Mouse (Mus musculus) bone marrow, adult 2 months (tissue): ENCODE results near the gene Mfap2. TPM values are rescaled to one million over a fixed set of nuclear protein-coding genes. Genes with fewer than 3 reads are reported as not detected.
A peak's percentile ranks its signal among the peaks of the same experiment; 100 is the strongest.

ENCODE experiments used
- H3K27ac ChIP-seq: fragments of 200-500 bp; 2 replicates; pipeline ENCODE4 v1.5.1; 2012; ENCODE audit warnings: low read depth, mild to moderate bottlenecking, control low read depth, inconsistent platforms, low read length; ENCODE audit not compliant: control insufficient read depth, poor library complexity, insufficient read depth
- H3K4me1 ChIP-seq: fragments of 200-500 bp; 2 replicates; pipeline ENCODE4 v1.6.1; 2011; ENCODE audit warnings: low read length; ENCODE audit not compliant: control insufficient read depth, insufficient read depth
- H3K4me3 ChIP-seq: fragments of 200-500 bp; replicated peaks from 2 replicates; pipeline ENCODE3; 2011; ENCODE audit warnings: mild to moderate bottlenecking, low read depth, low read length, control low read depth; ENCODE audit not compliant: control insufficient read depth
- CTCF ChIP-seq: fragments of 200-500 bp; IDR thresholded peaks from 2 replicates; pipeline ENCODE4 v1.5.1; 2011; ENCODE audit warnings: low read length, control low read depth; ENCODE audit not compliant: control insufficient read depth, insufficient read depth
- POLR2A ChIP-seq: fragments of 200-500 bp; IDR thresholded peaks from 2 replicates; pipeline ENCODE4 v1.6.1; 2011; ENCODE audit warnings: low read depth, mild to moderate bottlenecking, control low read depth, low read length, borderline replicate concordance; ENCODE audit not compliant: control insufficient read depth
- whole genome bisulfite sequencing: fragments of 180-500 bp; shearing (Covaris S2); methylation state at CpG from one replicate; pipeline ENCODE4 v1.1.7; 2018; 5-methylcytosine and 5-hydroxymethylcytosine counted together
- polyA plus RNA-seq: library from polyadenylated mRNA; stranded (reverse); fragments of >200 nt; gene quantifications from 2 replicates; pipeline ENCODE4 v1.2.4, GENCODE M21; 2011; ENCODE audit warnings: low replicate concordance; ENCODE audit not compliant: missing spikeins, insufficient read depth, insufficient read length

The Mfap2 gene
- polyA plus RNA-seq, 1 experiment = 4.0 TPM

DNA sequence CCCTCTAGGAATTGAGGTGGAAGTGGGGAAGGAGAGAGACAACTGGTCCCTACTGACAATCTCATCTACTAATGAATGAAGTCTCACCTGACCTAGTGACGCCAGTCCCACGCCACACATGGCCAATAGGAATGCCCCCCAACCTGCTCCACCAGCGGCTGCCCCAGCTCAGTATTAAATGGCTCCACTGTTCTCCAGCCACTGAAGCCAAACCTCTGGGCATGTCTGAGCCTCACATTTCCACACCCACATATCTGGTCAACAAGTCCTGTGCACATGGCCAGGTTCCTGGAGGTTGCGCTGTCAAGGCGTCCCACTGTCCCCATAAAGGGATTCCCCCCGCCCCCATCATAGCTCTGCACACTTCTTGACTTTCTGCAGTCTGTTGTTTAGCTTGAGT is 25.7 kb upstream of the Mfap2 start:
- no peak for TF ChIP-seq POLR2A
- TF ChIP-seq CTCF = no peak
- Histone ChIP-seq H3K4me1 (peaks cover 6% of the 10 kb centered on the region), H3K27ac (no peak overlapping the region), H3K4me3 (no peak overlapping the region)
- WGBS = 79% methylated on average over 6 of the region's 6 CpGs

DNA sequence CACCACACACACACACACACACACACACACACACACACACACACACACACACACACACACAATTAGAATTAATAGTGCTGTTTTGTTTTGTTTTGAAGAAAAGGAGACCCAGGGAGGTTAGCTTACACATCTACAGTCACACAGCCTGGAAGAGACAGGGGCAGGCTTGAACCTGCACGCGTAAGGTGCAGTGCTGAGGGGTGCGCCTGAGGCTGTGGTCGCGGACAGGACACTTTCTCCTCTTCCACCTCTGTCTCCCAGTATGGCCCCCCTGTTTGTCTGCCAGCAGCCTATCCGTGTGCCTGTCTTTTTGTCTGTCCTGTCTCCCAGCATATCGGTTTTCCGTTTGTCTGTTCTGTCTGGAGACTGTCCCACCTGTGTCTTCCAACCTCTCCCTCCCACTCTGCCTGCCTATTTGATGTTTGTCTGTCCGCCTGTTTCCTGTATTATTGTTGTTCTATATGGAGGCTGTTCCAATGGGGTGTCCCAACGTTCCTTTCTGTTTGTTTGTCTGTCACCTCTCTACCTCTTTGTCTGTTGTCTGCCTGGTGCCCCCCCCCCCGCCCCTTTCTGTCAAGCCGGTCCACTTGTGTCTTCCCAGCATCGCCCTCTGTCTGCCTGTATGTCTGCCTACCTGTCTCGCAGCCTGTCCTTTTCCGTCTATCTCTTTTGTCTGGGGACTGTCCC is 24.1 kb upstream of the Mfap2 start:
- Histone ChIP-seq H3K27ac (no peak overlapping the region), H3K4me1 (peaks cover 6% of the 10 kb centered on the region), H3K4me3 (peak overlapping the region; percentile 67)
- TF ChIP-seq POLR2A (no peak), CTCF (no peak)
- WGBS = 28% methylated on average over 15 of the region's 15 CpGs

DNA sequence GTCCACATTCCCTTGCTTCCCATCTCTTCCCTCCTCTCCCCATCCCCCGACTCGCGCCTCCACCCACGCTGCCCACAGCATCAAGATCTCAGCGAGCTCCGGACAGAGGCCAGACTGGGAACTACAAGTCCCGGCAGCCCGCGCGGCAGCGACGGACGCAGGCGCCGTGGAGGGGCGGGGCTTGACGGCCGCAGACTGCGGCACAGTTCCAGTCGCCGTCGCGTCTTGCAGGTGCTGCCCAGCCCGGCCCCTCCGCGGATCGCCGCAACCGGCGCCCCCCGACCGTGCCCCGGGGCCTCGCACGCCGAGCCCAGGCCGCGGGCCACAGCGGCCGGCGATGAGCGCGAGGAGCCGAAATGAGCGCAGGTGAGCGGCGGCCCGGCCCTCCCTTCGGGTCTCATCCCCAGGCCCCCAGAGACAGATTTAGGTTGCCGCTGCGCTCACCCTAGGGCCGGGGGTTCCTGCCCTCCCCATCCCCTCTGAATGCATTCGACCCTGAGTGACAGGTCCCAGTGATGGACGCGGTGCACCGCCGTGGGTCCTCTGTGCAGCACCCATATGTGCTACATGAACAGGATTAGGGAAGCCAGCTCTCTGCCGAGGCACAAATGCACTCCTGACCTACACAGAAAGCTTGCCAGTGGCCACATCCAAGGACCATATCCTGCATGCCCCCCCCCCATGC is 23.4 kb upstream of the Mfap2 start, which contains the start of gene Atp13a2:
Atp13a2 (plus strand) TSS at position 163 of the 685 bp plus-strand sequence.
- peak; percentile 46; the same call in 1 of the 2 replicates for TF ChIP-seq POLR2A
- TF ChIP-seq CTCF = no peak
- Histone ChIP-seq H3K4me1 (peaks cover 6% of the 10 kb centered on the region), H3K4me3 (peak within 1 kb of the TSS; percentile 87), H3K27ac (peak within 1 kb of the TSS; percentile 68)
- under 1% methylated on average over 58 of the region's 58 CpGs for WGBS

DNA sequence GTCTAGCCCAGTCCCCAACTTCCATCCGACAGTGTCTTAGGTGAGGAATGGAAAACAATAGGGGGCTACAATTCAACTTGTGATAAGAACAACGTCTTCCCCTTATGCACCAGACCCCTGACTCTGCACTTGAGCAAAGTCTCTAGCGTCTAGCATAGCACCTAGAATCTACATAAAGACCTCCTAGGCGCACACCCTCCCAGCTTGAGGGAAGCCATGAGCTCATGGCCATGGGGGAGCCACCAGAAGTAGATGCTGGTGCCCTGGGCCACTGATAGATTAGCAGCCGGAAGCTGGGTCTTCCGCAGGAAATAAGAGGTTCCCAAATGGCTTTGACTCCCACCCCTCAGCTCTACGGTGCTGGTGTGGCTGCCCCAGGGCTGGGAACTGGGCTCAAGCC is 22.7 kb upstream of the Mfap2 start:
- Histone ChIP-seq H3K4me1 (peaks cover 6% of the 10 kb centered on the region), H3K4me3 (peak overlapping the region; percentile 87), H3K27ac (peak overlapping the region; percentile 68)
- TF ChIP-seq POLR2A (no peak), CTCF (no peak)
- WGBS = 2% methylated on average over 7 of the region's 7 CpGs

- Histone ChIP-seq H3K4me3 (peak overlapping the region; percentile 8), H3K27ac (peak overlapping the region; percentile 89), H3K4me1 (peaks cover 4% of the 10 kb centered on the region)
- 7% methylated on average over 7 of the region's 7 CpGs for WGBS
- no peak for TF ChIP-seq CTCF
- TF ChIP-seq POLR2A = no peak
These were observed 21.4 kb upstream of the Mfap2 start for GRCm38 (mm10) chr4:140988706-140989290.

- H3K4me3 ChIP-seq = no peak overlapping the region
- peaks cover 4% of the 10 kb centered on the region for H3K4me1 ChIP-seq
- TF ChIP-seq POLR2A = no peak
- TF ChIP-seq CTCF = no peak
- 57% methylated on average over 14 of the region's 14 CpGs for WGBS
- H3K27ac ChIP-seq = peak overlapping the region; percentile 89
These were observed 20.8 kb upstream of the Mfap2 start for GRCm38 (mm10) chr4:140989447-140989846.

GRCm38 (mm10) chr4:140992215-140992614 is 18.0 kb upstream of the Mfap2 start:
- Histone ChIP-seq H3K27ac (no peak overlapping the region), H3K4me1 (peaks cover 4% of the 10 kb centered on the region), H3K4me3 (no peak overlapping the region)
- 93% methylated on average over 20 of the region's 20 CpGs for WGBS
- no peak for TF ChIP-seq CTCF
- no peak for TF ChIP-seq POLR2A

- TF ChIP-seq POLR2A (no peak), CTCF (no peak)
- H3K27ac ChIP-seq = no peak overlapping the region
- 88% methylated on average over 8 of the region's 8 CpGs for WGBS
- H3K4me1 ChIP-seq = peaks cover 3% of the 10 kb centered on the region
- H3K4me3 ChIP-seq = no peak overlapping the region
These were observed 16.4 kb upstream of the Mfap2 start for GRCm38 (mm10) chr4:140993846-140994245.
